7 mouse cellular contexts compared by ENCODE assay signal in the genomic region with DNA sequence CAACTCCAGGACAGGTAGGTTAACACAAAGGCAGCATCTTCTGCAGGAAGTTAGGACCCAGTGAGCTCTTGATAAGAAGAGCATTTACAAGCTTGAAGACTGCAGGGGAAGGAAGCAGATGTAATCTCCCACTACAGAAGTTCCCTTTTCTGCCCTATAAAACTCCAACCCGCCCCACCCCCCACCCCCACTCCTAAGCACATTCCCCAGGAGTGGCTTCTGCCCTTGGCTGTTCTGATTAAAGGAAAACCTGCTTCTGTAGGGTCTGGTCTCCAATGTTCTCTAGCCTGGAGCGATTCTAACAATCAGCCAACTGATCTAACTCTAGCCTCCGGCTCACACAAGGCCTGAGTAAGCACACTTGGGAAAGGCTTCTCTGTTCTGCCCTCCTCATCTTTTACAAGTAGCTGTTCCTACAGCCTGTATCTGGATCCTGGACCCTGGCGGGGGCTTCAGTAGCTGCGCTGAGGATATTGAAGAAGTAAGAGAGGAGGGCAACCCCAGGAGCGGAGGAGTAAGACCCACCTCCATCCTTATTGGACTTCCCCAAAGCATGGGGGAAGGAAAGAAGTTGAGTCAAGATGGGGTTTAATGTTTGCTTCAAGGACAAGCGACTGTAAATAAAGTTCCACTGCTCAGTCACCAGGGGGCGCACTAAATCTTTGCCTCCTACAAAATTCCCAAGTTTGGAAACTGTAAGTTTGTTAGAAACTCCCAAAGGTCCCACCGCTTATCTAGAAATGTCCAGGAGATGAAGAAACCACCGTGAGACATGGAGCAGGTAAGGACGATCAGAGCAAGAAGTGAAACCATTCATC. TPM values are rescaled to one million over a fixed set of nuclear protein-coding genes. Genes with fewer than 3 reads are reported as not detected.
DNase-seq lines count a peak whose midpoint lies in the region; ATAC-seq and TF ChIP-seq lines count a peak whose summit lies in the region.

No protein-coding gene starts in this region.

- peak; percentile 30 for DNase-seq in thymus, adult 2 months
- DNase-seq in thymus, adult 18-20 months = no peak
- DNase-seq in brain, embryonic 14.5 days (ENCODE audit: low read depth) = peak; percentile 80
- DNase-seq in kidney, adult 9 months = peak; percentile 37
- peak; percentile 86 for DNase-seq in lung, embryonic 14.5 days
- peak; percentile 27 to 70 for DNase-seq in right cerebral cortex, adult 2 months (ENCODE audit: low spot score in 2 of 2)

- H3K27ac ChIP-seq in thymus, adult 2 months (ENCODE audit: control insufficient read depth, insufficient read depth, low read length) = no peak overlapping the region
- no peak overlapping the region for H3K27ac ChIP-seq in lung, embryonic 14.5 days (ENCODE audit: low read depth)

- no peak for TF ChIP-seq CTCF in thymus, adult 2 months (IDR thresholded peaks at IDR 0.05; ENCODE audit: borderline replicate concordance, control insufficient read depth, extremely low read depth, insufficient read depth, low read length, poor library complexity)
- TF ChIP-seq CTCF in brain, embryonic 14.5 days (IDR thresholded peaks at IDR 0.05; ENCODE audit: borderline replicate concordance, extremely low read depth, insufficient read depth, insufficient read length) = peak; percentile 68; the same call in 1 of the 2 replicates
- peak; percentile 78 for TF ChIP-seq CTCF in lung, embryonic 14.5 days (IDR thresholded peaks at IDR 0.05; ENCODE audit: low read depth)

- TF ChIP-seq POLR2A in thymus, adult 2 months (IDR thresholded peaks at IDR 0.05; ENCODE audit: control insufficient read depth, extremely low read depth, insufficient read depth, low read length, poor library complexity) = no peak
- TF ChIP-seq POLR2A in brain, embryonic 14.5 days (IDR thresholded peaks at IDR 0.05; ENCODE audit: borderline replicate concordance, extremely low read depth, insufficient read depth, insufficient read length, poor library complexity, severe bottlenecking) = no peak

- WGBS in thymus, adult 2 months = 12% methylated on average over 11 of the region's 11 CpGs
- WGBS in lung, embryonic 14.5 days = 24% methylated on average over 11 of the region's 11 CpGs

- peak; percentile 68 for ATAC-seq in frontal cortex, adult (ENCODE audit: low TSS enrichment)
- ATAC-seq in lung, embryonic 14.5 days (ENCODE audit: insufficient read depth) = no peak; the same call in 1 of the 2 replicates

- no peak overlapping the region for H3K4me2 ChIP-seq in lung, embryonic 14.5 days

- no peaks in the 10 kb centered on the region for H3K27me3 ChIP-seq in thymus, adult 2 months (ENCODE audit: control insufficient read depth, insufficient read depth, low read length)
- H3K27me3 ChIP-seq in lung, embryonic 14.5 days (ENCODE audit: insufficient read depth, low read length) = no peaks in the 10 kb centered on the region

- H3K4me3 ChIP-seq in thymus, adult 2 months (ENCODE audit: control insufficient read depth, insufficient read depth, low read length) = no peak overlapping the region
- H3K4me3 ChIP-seq in lung, embryonic 14.5 days (ENCODE audit: low read depth, low read length) = no peak overlapping the region

- no peak overlapping the region for H3K9ac ChIP-seq in lung, embryonic 14.5 days

- H3K4me1 ChIP-seq in thymus, adult 2 months (replicated peaks; ENCODE audit: control insufficient read depth, insufficient read depth, low read length) = peaks cover 4% of the 10 kb centered on the region; the same call in 1 of the 2 replicates
- no peaks in the 10 kb centered on the region for H3K4me1 ChIP-seq in lung, embryonic 14.5 days (ENCODE audit: insufficient read depth)

- no peaks in the 10 kb centered on the region for H3K9me3 ChIP-seq in lung, embryonic 14.5 days (ENCODE audit: low read depth, low read length)

- no peaks in the 10 kb centered on the region for H3K36me3 ChIP-seq in thymus, adult 2 months (ENCODE audit: control insufficient read depth, insufficient read depth, low read length)
- no peaks in the 10 kb centered on the region for H3K36me3 ChIP-seq in lung, embryonic 14.5 days (ENCODE audit: insufficient read depth)

RNA-seq across cellular contexts. Expression of a gene that starts 36.6 kb away (rescaled TPM):
- 0.16 and 0.18 TPM in 2 replicates for polyA plus RNA-seq in thymus, adult 2 months (2012; rRNA removed)
- 1.4 and 4.7 TPM in 2 replicates for polyA plus RNA-seq in brain, embryonic 14.5 days (2012; rRNA removed)
- polyA plus RNA-seq in lung, embryonic 14.5 days (2014; fragmentation: Nextera tagmentation; extraction: Ambion mirVana) = 0.05 TPM in 1 of 2 replicates, not detected in the other

RNA-seq across cellular contexts. Expression of a gene that starts 37.5 kb away (rescaled TPM):
- 16.6 and 21.4 TPM in 2 replicates for polyA plus RNA-seq in thymus, adult 2 months (2012; rRNA removed)
- polyA plus RNA-seq in brain, embryonic 14.5 days (2012; rRNA removed) = 21.9 and 24.4 TPM in 2 replicates
- polyA plus RNA-seq in lung, embryonic 14.5 days (2014; fragmentation: Nextera tagmentation; extraction: Ambion mirVana) = 32.8 and 33.3 TPM in 2 replicates

Comparison
In these comparisons a context has a peak if more than half of its experiments do, and no peak if none do; other contexts are left out.
1. DNase-seq: peak in thymus, adult 2 months (single experiment), brain, embryonic 14.5 days (single experiment), kidney, adult 9 months (single experiment), lung, embryonic 14.5 days (single experiment) and right cerebral cortex, adult 2 months (2 of 2); none in thymus, adult 18-20 months (0 of 2).